Mouse (Mus musculus): ENCODE measurements around the gene Mpp6.

Gene Mpp6

DNA sequence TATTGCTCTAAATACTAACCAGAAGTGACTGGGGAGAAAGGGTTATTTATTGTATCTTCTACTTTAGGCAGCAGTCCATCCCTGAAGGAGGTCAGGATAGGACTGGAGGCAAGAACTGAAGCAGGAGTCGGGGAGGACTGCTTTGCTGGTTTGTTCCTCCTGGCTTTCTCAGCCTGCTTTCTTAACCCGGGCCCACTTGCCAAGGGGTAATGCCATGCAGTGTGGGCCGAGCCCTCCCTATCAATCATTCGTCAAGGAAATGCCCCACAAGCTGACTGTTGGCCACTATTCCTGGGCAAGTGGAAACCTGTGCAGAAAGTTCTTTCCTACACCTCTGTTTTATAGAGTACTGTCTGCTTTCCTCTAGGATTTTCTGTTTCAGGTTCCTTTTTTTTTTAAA is 39.3 kb downstream of the Mpp6 start:
- DNase-seq (ENCODE audit: extremely low spot score): no peak

DNA sequence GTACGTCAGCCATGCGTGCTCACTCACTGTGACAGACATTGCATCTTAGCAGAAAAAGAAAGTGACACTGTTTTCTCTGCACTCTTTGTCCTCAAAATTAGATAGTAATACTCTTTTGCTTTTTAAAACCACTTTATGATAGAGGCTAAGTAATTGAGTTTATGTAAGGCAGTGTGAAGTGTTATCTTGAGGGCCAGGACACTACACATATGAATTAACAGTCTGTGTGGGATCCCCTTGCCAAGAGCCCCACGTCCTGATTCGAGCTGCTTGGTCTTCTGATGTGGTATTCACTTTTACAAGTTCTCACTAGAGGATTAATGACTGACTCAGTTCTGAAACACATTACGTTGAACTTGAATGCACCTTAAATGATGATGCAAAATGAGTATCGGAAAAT is 49.8 kb downstream of the Mpp6 start:
- no peak for DNase-seq (ENCODE audit: extremely low spot score)

DNA sequence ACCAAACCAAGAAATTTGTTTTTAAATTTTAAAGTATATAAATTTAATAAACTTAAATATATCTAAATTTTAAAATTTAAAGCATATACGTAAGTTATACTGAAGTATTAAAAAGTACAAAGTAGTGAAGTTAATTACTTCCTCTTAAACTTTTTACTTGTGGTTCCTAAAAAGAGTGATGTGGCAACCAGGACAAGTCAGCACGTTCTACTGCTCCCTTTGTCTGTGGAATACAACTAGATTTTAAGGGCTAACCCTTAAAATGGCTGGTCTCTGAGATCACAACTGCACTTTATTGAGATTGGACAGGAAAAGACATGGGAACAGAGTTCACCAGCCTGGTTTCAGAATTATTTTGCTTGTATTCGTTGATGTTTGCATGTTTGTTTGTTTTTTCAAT is 53.0 kb downstream of the Mpp6 start:
- no peak for DNase-seq (ENCODE audit: extremely low spot score)

DNA sequence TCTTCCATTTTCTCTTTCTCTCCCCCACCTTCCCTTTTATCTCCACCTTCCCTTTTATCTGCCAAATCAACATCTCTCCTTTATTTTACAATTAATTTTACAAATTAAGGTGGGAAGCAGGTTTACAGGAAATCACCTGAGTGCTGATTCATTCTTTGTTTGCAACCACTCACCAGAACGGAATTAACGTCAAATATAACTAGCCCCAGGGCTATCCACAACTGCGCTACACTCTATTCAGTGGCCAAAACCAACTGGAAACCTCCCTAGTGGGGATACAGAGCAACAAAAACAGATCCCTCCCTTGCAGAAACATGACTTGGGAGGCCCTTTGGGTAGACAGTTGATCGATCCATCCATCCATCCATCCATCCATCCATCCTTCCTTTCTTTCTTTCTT is 58.8 kb downstream of the Mpp6 start:
- DNase-seq (ENCODE audit: extremely low spot score): no peak

DNA sequence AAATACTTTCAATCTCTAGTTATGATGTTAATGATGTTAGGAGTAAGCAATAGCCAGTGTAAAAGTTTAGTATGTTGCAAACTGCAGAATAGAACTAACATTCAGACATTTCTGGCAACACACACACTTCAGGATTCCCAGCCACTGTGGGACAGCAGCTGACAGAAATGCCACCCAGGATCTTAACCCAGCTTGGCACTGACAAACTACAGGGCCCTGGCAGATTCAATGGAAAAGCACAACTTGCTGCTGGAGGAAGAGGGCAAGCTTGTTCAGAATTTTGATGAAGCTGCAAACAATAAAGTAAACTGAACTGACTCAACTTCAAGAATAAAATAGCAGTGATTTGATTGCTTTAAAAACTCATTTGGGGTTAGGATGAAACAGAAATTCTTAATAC is 59.7 kb downstream of the Mpp6 start:
- no peak for DNase-seq (ENCODE audit: extremely low spot score)

DNA sequence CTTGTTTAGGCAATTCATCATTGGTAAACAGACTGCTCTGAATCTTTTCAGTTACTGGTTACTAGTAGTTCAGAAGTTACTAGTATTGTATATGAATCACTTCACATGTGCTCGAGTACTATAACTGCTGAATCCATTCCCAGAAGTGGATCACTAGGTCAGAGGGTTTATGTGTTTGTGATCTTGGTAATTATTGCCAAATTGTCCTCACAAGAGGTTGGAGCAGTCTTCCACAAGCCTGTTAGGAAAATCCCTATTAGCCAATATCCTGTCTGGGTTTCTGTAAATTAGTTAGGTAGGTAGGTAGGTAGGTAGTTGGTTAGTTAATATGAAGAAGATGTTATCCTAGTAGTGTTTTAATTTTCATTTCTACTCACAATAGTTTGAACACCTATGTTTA is 65.7 kb downstream of the Mpp6 start:
- no peak for DNase-seq (ENCODE audit: extremely low spot score)

DNA sequence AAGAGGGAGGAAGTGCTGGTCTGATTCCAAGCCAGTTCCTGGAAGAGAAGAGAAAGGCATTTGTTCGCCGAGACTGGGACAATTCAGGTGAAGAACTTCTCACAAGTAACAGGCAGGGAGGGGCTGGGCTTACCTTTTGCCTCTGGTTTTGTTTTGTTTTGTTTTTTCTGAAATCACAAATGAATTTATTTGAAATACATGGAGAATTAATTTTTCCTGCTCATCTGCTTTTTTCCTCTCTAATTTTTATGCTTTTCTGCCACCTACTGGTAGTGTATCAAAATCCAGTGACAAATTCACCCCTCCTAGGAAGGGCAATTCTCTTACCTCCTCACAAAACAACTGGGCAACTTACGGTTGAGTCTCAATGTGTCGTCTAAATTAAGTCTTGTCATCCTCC is 70.1 kb downstream of the Mpp6 start:
- no peak for DNase-seq (ENCODE audit: extremely low spot score)

DNA sequence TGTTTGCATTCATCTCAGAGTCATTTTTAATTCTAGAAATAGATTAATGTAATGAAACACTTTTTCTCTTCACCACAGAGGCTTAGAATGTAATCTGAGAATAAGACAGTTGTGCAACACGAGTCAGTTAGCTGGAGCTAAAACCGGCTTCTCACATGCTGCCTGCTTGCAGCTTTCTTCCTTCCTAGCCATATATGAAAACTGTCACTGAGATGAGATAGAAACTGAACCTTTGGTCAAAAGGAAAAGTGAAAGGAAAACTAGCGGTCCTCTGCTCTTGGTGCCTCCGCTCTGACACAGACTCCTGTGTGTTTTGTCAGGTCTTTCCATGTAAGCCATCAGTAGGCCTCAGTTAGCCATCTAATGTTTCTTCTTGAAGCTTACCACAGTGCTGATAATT is 77.9 kb downstream of the Mpp6 start:
- DNase-seq (ENCODE audit: extremely low spot score): no peak

DNA sequence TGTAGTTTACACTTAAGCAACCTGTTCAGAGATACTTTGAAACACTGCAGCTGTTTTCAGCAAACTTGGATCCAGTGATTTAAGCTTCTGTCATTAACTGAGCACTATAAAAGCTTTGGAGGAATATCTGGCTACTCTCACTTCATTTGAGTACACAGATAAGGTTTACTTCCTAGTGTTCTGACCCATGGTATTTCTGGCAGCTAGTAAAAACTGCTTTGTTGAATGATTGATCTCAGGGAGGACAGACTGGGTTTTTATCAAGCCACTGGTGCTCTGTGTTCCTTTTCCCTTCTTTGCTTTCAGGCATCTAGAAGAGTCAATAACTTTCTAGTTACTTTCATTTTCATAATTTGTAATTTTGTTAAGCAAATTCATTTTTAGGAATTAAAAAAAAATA is 79.3 kb downstream of the Mpp6 start:
- no peak for DNase-seq (ENCODE audit: extremely low spot score)

DNA sequence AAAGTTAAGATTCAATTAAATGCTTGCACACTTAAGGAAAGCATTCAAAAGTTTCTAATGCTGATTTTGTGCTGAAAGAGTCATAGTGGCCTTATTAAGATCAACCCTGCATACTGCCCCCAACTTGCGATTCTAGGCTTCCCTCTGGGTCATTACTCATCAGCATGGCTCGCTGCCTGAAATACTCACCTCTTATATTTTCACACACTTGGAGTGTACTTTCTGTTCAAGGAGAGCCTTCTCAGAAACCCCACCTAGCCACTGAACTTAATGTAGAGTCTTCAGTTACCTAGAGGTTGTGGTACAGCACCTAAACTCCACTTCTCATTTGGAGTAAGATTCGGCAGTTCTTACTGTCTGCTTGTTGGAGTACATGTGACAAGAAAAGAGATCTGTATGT is 81.6 kb downstream of the Mpp6 start:
- no peak for DNase-seq (ENCODE audit: extremely low spot score)

DNA sequence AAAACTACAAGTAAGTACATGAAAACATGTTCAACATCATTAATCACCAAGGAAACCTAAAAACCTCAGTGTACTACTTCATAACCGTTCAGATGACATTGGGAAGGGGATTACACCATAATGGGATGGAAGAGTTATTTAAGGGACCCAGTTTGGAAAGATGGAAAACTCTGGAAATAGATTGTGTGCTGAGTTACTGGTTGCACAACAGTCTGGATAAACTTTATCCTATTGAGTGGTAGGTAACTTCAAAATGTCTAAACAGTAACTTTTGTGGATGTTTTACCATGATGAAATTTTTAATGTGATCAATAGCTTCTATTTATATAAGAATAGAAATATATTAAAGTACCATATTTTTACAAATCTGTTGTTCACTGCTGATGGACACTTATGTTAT is 82.1 kb downstream of the Mpp6 start:
- no peak for DNase-seq (ENCODE audit: extremely low spot score)

DNA sequence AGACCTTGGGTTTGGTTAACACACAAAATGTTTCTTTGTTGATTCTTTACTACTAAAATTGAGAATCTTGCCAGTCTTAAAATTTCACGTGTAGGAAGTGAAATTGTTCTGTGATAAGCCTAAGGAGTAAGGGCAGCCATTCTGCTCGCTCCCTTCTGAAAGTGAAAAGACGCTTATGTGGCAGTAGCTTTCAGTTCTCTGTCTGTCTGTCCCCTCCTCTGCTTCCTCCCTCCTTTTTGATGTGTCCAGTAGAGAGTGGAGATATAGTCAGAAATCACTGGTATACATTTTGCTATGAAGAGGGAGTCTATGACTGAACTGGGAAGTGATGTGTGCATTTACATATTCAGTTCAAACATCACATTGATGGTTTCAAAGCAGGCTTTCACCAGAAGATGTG is 82.8 kb downstream of the Mpp6 start:
- DNase-seq (ENCODE audit: extremely low spot score): no peak

DNA sequence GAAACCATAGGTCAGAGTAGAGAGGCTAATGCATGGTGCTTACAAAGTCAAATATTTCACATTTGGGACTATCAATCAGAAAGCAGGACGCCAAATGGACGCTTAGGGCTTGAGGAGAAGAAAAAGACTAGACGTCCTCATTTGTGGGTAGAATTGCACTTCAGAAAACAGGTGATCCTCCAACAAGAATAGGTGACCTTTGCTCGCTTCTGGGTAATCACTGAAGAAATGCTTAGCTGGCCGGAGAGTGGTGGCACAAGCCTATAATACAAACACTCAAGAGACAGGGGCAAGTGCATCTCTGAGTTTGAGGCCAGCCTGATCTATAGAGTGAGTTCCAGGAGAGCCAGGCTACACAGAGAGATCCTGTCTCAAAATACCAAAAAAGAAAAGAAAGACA is 83.8 kb downstream of the Mpp6 start:
- no peak for DNase-seq (ENCODE audit: extremely low spot score)

DNA sequence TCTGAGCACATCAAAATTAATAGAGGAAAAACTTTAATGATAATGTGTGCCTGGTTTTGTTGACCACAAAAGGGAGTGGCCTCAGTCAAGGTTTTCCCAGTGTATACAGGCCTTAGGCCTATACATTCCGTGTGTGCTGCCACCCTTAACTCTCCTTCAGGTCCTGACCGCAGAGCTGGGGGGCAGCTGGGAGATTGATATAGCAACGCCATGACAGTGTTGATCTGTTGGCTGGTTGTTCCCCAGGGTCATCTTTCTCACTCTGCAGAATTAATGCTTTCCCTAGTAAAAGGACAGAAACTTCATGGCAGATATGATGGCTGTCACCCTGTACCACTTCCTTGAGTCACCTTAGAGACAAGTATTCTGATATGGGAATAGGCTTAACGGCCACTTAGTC is 94.3 kb downstream of the Mpp6 start:
- DNase-seq (ENCODE audit: extremely low spot score): no peak

DNA sequence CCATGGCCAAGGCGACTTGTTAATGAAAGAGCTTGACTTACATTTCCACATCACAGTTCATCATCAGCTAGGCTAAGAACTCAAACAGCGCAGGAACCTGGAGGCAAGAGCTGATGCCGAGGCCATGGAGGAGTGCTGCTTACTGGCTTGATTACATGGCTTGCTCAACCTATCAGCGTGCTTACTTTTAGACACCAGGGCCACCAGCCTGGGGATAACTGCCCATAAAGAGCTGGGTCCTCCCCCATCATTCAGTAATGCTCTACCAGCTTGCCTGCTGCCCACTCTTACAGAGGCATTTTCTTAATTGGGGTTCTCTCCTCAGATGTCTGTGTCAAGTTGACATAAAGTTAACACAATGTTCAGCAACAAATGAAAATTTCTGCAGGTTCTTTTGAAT is 95.1 kb downstream of the Mpp6 start:
- no peak for DNase-seq (ENCODE audit: extremely low spot score)

DNA sequence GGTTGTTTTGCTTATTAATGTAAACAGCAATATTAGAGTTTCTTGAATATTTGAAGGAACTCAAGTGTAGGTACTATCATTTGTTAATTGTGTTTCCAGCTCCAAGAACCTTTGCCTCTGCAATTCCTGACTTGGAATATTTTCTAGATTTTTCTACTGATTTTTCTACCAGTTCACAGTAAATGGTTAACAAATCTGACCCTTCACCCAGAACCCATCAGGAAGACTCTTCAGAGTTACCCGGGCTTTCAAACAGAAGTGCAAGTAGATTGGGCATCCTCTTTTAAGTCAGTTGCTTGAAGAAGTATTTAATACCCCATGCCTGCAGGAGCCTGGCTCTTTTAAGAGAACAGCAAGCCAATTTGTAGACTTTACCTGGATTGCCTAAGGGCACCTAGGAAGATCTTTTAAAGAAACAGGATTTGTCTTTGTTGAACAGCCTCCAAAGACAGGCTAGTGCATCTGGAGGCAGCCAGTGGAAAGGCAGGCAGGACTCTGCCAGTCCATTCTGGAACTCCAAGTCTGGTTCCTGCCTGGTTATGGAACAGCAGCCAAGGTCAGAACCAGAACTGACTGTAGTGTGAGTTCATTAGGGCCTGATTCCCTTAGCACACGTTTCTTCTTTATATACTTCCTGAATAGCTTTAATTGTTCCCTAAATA is 104.8 kb downstream of the Mpp6 start:
- no peak for DNase-seq (ENCODE audit: extremely low spot score)

DNA sequence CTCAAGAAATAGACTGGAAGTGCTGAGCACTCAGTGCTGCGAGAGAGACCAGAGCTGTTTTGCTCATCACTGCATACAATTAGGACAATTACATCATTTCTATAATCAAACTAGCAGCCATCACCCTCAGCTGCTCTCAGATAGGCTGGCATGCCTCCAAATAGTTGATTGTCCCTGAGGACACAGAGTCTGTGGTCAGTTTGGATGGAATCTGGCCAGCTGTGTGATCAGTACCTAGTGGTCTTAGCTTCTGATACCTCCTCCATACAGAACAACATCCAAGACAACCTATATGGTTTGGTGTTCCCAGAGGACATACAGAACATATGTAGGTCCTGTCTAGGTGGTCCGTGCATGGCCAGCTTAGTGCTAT is 105.3 kb downstream of the Mpp6 start:
- no peak for DNase-seq (ENCODE audit: extremely low spot score)

DNA sequence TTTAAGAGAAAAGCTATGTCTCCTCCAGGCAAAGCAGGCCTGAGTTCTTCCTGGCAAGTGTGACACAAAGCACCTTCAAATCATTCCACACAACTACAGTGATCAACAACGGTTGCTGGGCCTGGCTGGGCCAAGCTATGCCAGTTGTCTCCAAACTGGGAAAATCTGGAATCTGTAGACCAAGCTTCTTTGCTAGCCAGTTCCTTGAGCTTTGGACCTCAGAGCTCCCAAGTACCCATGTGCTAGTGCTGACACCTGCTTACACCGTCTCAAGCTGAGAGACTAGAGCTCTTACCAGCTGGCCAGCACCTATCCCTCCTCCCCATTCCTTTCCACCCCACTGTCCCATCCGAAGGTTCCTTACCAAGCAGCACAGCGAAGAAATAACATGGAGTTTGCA is 105.9 kb downstream of the Mpp6 start:
- DNase-seq (ENCODE audit: extremely low spot score): no peak

DNA sequence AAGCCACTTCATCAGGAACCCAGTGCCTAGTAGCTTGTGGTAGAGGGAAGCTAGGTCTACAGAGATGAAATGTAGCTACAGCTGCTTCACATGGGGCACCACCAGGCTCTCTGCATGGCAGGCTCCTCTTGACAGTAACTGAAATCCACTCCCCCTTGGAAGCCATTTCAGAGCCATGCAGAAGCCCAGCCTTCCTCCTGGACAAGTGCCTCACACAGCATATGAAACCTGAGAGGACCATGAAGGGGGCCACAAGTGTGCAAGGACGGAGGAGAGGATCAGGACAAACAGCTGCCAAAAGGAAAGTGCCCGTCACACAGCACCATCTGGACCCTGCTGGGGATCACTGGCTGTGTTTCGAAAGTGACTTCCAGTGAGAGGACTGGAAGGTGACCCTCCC is 108.6 kb downstream of the Mpp6 start:
- no peak for DNase-seq (ENCODE audit: extremely low spot score)

DNA sequence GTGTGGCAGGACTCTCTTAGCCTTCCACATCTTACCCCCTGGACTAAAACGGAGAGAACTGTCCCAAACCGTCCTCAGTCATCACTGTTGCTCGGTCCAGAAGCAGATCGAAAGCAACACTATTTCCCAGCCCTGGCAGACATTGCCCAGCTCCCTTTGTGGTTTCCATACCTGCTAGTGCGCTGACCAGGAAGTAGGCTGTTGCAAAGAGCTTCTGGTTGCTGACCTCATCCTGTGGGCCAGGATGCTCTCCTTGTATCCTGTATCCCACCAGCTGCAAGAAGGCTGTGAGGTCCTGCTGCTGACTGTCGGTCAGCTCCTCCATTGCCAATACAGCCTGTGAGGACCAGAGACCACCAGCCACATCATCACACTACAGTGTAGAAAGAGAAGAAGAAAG is 109.0 kb downstream of the Mpp6 start:
- DNase-seq (ENCODE audit: extremely low spot score): no peak

DNA sequence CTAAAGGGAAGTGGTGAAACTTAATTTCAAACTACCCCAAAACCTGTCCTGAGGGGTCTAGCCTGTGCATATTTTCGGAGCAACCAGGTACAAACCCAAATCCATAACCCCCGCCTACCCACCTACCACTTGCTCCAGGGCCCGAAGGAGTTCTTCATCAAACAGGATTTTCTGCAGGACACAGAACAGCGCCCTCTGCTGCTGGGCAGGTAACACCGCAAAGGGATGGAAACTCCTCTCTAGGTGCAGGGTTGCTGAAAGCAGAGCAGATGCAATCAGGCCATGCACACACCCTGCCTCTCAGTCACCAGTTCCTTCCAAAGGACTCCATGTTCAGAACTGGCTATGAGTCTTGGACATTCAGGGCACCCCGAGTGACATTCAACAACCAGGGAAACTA is 110.8 kb downstream of the Mpp6 start:
- peak; percentile 15 for DNase-seq (ENCODE audit: extremely low spot score)

DNA sequence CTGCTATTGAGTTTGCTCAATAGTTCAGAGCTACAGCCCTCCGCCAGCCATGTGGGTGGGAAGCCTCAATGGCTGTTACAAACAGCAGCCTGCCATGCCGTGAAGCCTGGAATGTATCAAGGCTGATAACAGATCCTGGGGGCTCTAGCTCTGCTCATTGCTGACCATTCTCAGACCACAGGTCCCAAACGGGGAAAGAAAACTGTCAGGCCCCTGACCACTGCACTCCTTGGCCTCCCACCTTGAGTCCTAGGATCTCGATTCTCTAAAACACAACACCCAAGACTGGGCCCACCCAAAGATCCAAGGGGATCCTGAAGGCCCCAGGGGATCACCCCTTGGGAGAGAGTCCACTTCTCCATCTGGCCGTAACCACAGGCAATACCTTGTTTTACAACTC is 112.3 kb downstream of the Mpp6 start:
- DNase-seq (ENCODE audit: extremely low spot score): no peak

DNA sequence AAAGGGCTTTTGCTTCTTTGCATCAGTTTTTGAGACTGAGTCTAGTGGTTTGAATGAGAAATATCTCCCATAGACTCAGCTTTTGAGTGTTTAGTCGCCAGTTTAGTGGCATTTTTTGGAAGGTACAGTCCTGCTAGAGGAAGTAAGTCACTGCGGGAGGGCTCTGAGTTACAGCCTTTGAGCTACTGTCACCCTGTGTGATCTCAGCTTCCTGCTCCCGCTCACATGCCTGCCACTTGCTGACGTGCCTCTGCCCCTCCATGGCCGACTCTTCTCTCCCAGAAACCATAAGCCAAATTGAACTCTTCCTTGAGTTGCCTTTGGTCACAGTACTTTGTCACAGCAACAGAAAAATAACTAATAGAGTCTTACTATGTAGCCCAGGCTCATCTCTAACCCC is 112.9 kb downstream of the Mpp6 start:
- no peak for DNase-seq (ENCODE audit: extremely low spot score)

DNA sequence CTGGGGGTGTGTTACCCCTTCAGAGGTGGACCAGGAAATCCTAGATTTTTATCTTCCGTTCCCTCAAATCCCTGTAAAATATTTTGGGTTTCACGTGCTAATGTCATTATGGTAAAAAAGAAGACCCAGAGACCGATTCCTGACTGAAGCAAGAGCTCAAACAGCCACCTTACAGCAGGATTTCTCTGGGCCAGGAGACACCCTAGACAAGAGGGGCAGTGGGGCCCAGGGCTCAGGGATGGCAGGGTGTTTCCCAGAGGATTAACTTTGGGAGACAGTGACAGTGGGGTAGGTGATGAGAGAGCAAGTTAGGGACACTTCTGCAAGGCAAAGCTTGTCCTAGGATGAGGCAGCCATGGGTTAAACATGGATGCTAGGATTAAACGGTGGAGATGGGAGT is 113.6 kb downstream of the Mpp6 start:
- DNase-seq (ENCODE audit: extremely low spot score): no peak

DNA sequence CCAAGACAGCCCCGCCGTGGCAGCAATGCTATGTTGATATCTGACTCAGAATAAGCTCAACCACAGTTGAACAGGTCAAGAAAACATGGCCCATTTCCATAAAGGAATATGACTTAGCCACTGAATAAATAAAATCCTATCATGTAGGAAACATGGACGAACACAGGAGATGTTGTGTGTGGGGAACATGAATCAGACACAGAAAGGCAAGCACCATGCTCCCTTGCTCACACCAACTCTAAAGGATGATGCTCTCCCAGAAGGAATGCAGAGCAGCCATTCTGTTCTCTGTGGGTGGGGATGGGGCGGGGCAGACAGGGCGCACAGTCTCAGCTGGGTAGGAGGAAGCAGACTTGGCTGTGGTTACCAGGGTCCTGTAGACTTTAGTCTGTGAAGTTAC is 115.2 kb downstream of the Mpp6 start:
- DNase-seq (ENCODE audit: extremely low spot score): no peak

All from embryo, embryonic 9.5 days (tissue).